Mouse (Mus musculus): ENCODE data around the gene Gm10570. TPM values are rescaled to one million over a fixed set of nuclear protein-coding genes. Genes with fewer than 3 reads are reported as not detected.

Gene Gm10570
- polyA plus RNA-seq, 1 experiment from 2014 or later, result 1.6 TPM

DNA sequence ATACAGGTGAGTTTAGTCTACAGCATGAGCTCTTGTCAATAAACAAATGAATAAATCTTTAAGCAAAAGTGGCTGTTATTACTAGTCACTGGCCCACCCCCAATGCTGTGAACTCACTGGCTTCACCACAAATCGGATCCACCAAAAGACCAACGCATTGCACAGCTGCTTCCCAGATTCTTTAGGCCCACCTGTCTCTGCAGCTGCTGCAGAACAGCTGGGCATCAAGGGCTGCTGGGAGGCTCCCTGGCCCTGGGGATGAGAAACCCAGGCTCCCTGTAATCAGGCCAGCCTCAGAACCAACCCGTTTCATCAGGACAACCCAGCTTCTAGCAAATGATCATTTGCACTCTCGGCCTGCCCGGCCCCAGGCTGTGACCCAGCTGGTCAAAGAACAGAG is 25.6 kb downstream of the Gm10570 start:
- no peak overlapping the region for H3K27ac ChIP-seq (replicated peaks)
- WGBS, result 64% methylated on average over 5 of the region's 5 CpGs
- H3K27me3 ChIP-seq (replicated peaks), result no peaks in the 10 kb centered on the region
- no peaks in the 10 kb centered on the region for H3K4me1 ChIP-seq
- H3K9me3 ChIP-seq (replicated peaks), result no peaks in the 10 kb centered on the region
- no peak overlapping the region for H3K9ac ChIP-seq (replicated peaks)
- no peak overlapping the region for H3K4me2 ChIP-seq
- H3K4me3 ChIP-seq (replicated peaks), result no peak overlapping the region
- no peak for ATAC-seq (ENCODE audit: low FRiP score)
- no peaks in the 10 kb centered on the region for H3K36me3 ChIP-seq

DNA sequence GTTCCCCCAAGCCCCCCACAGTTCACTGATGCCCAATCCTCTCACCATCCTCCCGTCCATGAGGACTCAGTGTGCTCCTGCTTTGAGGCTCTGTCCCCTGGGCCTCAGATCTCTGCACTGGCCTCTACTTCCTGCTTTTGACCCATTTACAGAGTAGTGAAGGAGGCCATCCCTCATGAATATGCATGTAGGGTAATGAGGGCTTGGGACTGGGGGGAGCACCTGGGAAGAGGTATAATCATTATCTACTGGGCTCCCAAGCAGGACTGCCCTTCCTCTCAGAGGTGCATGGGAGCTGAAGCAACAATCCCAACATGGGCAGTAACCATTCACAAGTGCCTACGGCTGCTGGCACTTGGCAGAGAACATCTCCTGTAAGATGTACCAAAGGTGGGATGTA is 29.4 kb downstream of the Gm10570 start, which contains the start of gene Serinc2:
Gene Serinc2, minus strand, starts transcription at position 101 of the 400 bp plus-strand sequence.
- H3K27me3 ChIP-seq (replicated peaks), result no peaks in the 10 kb centered on the region
- no peak within 1 kb of the TSS for H3K4me3 ChIP-seq (replicated peaks)
- ATAC-seq (ENCODE audit: low FRiP score), result no peak
- H3K4me2 ChIP-seq, result no peak within 1 kb of the TSS
- no peak within 1 kb of the TSS for H3K9ac ChIP-seq (replicated peaks)
- no peaks in the 10 kb centered on the region for H3K9me3 ChIP-seq (replicated peaks)
- 75% methylated on average over 2 of the region's 2 CpGs for WGBS
- peaks cover 19% of the 10 kb centered on the region for H3K4me1 ChIP-seq
- H3K27ac ChIP-seq (replicated peaks), result no peak within 1 kb of the TSS
- no peaks in the 10 kb centered on the region for H3K36me3 ChIP-seq

DNA sequence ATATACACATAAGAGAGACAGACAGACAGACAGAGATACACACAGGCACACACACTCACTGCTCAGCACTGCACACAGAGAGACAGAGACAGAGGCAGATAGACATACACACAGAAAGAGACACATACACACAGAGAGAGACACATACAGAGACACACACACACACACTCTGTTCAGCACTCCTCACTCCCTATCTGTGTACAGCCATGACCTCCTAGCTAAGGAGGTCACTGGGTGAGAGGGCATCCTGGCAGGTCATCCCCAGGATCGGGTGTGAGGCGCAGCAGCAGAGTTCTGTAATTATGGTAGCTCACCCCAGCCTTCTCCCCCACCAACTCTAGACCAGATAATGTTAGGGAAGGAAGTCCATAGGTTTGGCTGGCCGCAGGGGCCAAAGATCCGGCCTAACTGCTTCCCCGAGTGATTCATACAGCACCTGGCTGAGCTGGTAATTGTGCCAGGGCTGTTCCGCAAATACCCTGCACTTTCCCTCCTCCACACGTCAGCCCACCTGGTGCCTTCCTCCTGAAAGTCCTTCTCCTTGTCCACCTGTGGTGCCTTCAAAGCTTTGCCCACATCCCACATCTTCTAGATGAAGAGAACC is 31.8 kb downstream of the Gm10570 start:
- WGBS, result 73% methylated on average over 7 of the region's 7 CpGs

DNA sequence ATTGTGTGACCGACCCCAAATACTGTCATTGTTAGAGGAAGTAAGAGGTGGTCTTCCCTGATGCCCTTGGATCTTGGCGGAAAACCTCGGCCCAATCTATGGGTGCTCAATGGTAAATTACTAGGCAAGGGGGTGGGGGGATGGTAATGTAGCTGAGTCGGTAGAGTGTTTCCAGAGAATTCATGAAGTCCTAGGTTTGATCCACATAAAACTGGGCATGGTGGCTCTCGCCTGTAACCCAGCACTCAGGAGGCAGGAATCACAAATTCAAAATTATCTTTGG is 32.7 kb downstream of the Gm10570 start:
- Histone ChIP-seq H3K9me3 (replicated peaks) (no peaks in the 10 kb centered on the region), H3K27ac (replicated peaks) (peak overlapping the region; percentile 90; the same call in 1 of the 2 replicates), H3K27me3 (replicated peaks) (no peaks in the 10 kb centered on the region), H3K4me3 (replicated peaks) (peak overlapping the region; percentile 64), H3K9ac (replicated peaks) (peak overlapping the region; percentile 72), H3K4me2 (peak overlapping the region; percentile 90), H3K36me3 (no peaks in the 10 kb centered on the region), H3K4me1 (peaks cover 30% of the 10 kb centered on the region)
- WGBS, result 38% methylated on average over 5 of the region's 5 CpGs
- peak; percentile 4; the same call in 1 of the 2 replicates for ATAC-seq (ENCODE audit: low FRiP score)

More for the DNA sequence above, 31.8 kb downstream of the Gm10570 start:
- Histone ChIP-seq H3K9ac (replicated peaks) (no peak overlapping the region), H3K9me3 (replicated peaks) (no peaks in the 10 kb centered on the region), H3K36me3 (no peaks in the 10 kb centered on the region), H3K27me3 (replicated peaks) (no peaks in the 10 kb centered on the region), H3K4me3 (replicated peaks) (no peak overlapping the region), H3K4me1 (peaks cover 30% of the 10 kb centered on the region), H3K4me2 (no peak overlapping the region), H3K27ac (replicated peaks) (no peak overlapping the region)
- no peak for ATAC-seq (ENCODE audit: low FRiP score)

DNA sequence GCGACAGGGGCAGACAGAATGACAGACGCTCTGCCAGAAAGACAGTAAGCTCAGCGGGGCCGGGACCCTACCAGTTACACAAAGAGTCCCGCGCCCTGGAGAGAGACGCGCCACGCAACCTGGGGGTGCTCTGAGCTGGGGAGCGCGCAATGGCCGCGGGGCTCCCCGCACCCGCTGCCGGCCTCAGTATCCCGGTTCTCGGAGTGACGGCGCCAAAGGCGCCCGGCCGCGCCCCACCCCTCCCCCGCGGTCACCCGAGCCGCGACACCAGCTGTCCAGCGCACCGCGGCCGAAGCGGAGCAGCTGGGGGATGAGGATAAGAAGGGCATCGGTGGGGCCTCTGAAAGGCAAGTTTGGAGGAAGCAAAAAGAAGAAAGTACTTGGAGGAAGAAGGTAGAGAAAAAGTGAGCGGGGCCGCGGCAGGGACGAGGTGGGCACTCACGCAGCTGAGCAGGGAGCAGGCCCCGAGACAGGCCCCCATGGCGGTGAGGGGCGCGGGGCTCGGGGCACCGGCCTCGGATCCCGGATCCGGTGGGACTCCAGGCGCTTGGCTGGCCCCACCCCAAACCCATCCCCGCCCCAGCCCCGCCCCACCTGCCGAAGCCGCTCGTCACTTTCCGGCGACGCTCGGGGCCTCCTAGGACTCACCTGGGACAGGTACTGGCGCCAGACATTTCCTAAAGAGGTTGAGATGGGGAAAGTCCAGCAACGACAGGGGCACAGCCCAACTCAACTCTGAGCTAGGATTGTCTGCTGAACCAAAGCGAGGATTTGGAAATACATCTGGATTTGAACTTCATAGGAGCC is 33.3 kb downstream of the Gm10570 start:
- WGBS, result 1% methylated on average over 62 of the region's 62 CpGs

DNA sequence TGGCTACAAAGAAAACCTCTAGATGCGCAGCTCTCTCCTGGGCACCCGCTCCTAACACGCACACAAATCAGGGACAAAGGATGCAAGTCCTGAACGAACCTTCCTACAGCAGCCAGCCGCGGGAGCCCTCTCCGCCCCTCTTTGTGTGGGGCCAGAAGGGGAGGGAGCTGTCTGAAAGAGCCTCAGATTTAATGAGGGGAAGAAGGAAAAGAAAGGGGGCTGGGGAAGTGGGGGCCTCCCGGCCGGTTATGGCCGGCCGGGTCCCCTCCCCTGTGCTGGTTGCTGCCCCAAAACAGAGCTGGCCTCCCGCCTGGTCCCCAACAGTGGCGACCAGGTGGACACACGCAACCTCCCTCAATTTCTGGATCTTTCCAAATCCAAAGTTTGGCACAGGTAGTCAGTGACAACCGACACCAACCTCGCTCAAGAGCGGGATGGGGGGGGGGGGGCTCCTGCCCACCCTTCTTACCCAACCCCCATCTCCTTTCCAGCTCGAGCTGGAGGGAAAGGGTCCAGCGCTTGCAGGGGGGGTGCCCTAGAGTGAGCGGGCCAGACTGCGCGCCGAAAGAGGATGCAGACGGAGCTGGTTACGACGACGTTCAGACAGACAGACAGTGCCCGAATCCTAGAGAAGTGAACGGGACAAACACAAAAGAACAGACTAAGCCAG is 34.0 kb downstream of the Gm10570 start:
- H3K9ac ChIP-seq (replicated peaks), result peak overlapping the region; percentile 72
- H3K4me3 ChIP-seq (replicated peaks), result peak overlapping the region; percentile 64
- H3K27me3 ChIP-seq (replicated peaks), result no peaks in the 10 kb centered on the region
- H3K4me2 ChIP-seq, result peak overlapping the region; percentile 90
- H3K27ac ChIP-seq (replicated peaks), result peak overlapping the region; percentile 90
- H3K9me3 ChIP-seq (replicated peaks), result no peaks in the 10 kb centered on the region
- H3K4me1 ChIP-seq, result peaks cover 30% of the 10 kb centered on the region
- ATAC-seq (ENCODE audit: low FRiP score), result peak; percentile 73
- WGBS, result 1% methylated on average over 29 of the region's 29 CpGs
- no peaks in the 10 kb centered on the region for H3K36me3 ChIP-seq

More for the DNA sequence above, 33.3 kb downstream of the Gm10570 start:
- H3K36me3 ChIP-seq, result no peaks in the 10 kb centered on the region
- no peaks in the 10 kb centered on the region for H3K9me3 ChIP-seq (replicated peaks)
- peak overlapping the region; percentile 90 for H3K27ac ChIP-seq (replicated peaks)
- peak overlapping the region; percentile 72 for H3K9ac ChIP-seq (replicated peaks)
- H3K4me3 ChIP-seq (replicated peaks), result peak overlapping the region; percentile 64
- peak; percentile 73 for ATAC-seq (ENCODE audit: low FRiP score)
- H3K27me3 ChIP-seq (replicated peaks), result no peaks in the 10 kb centered on the region
- H3K4me1 ChIP-seq, result peaks cover 30% of the 10 kb centered on the region
- H3K4me2 ChIP-seq, result peak overlapping the region; percentile 90

DNA sequence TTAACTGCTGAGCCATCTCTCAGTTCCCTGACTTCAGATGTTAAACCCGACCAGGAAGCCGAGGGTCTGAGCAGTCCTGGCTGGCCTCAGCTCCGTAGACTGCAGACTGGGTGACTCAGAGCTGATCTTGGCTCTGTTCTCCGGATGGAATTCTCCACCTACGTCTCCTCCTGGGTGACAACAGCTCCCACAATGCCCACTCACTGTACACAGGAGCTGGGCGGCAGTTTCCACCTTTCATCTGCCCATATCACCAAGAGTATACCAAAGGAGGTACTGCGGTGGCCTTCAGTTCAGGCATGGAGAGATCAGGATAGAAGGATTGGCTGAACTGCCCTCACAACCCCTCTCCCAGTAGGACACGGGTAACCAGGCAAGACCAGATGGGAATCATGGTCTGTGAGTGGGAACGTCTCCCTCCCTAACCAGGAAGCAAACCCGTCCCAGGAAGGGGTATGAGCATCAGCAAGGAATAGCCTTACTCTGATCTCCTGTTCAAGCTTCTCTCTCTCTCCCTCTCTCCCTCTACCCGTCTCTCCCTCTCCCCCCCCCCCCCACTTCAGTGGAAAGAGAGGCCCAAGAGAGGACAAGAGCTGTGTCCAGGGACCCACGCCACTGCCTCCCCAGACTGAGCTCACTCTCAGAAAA is 34.7 kb downstream of the Gm10570 start:
- H3K27me3 ChIP-seq (replicated peaks), result no peaks in the 10 kb centered on the region
- H3K4me3 ChIP-seq (replicated peaks), result peak overlapping the region; percentile 64
- peaks cover 30% of the 10 kb centered on the region for H3K4me1 ChIP-seq
- WGBS, result 7% methylated on average over 11 of the region's 12 CpGs
- H3K27ac ChIP-seq (replicated peaks), result peak overlapping the region; percentile 90
- ATAC-seq (ENCODE audit: low FRiP score), result peak; percentile 40; the same call in 1 of the 2 replicates
- peak overlapping the region; percentile 72 for H3K9ac ChIP-seq (replicated peaks)
- no peaks in the 10 kb centered on the region for H3K36me3 ChIP-seq
- H3K9me3 ChIP-seq (replicated peaks), result no peaks in the 10 kb centered on the region
- H3K4me2 ChIP-seq, result peak overlapping the region; percentile 90

DNA sequence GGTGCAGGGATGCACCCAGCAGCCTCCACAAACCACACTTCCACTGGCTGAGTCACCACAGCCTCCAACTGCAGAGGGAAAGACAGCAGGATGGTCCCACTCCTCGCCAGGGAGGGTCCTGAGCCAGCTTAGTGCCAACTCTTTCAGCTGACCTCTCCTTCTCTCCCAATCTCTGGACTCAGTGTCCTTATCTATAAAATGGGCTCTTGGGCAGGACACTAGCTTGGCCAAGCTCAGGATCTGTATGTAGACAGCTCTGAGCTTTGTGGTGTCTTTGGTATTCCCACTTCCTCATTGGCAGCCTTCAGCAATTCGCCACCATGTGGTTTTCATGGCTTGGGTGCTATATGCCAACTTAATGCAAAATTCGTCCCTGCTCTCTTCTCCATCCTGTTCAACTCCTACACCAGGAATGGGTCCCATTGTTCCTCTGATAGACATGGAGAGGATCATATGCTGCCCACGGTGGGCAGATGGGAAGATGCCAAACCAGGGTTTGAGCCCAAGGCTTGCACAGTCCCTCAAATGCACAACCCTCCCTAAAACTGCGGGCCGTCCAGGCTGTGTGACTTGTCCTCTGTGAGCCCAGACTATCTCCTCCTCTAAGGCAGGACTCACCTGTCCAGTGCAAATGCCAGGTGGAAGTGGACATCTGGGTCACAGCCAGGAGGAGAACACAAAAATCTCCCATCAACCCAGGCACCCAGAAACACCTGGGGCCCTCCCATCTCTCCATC is 37.7 kb downstream of the Gm10570 start:
- Histone ChIP-seq H3K9ac (replicated peaks) (no peak overlapping the region), H3K4me2 (no peak overlapping the region), H3K4me1 (peaks cover 26% of the 10 kb centered on the region), H3K27me3 (replicated peaks) (no peaks in the 10 kb centered on the region), H3K9me3 (replicated peaks) (no peaks in the 10 kb centered on the region), H3K36me3 (no peaks in the 10 kb centered on the region), H3K4me3 (replicated peaks) (no peak overlapping the region), H3K27ac (replicated peaks) (no peak overlapping the region)
- 91% methylated on average over 6 of the region's 6 CpGs for WGBS
- no peak for ATAC-seq (ENCODE audit: low FRiP score)

DNA sequence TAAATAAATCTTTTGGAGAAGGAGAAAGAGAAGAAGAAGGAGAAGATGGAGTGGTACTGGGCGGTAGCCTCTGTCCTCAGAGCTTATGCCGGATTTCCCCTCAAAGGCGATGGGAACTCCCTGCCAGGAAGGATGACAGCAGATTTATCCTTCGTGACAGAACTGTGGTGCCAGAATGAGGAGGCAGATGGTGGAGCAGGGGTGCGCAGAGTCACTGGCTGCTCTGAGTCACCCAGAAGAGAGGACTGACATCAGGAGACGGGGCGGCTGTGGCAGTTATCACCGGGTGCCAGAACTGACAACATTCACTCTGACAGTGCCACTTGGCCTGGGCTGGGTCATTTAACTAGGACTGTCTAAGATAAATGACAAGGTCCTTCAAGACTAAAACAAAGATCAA is 38.4 kb downstream of the Gm10570 start:
- WGBS, result 73% methylated on average over 8 of the region's 8 CpGs
- Histone ChIP-seq H3K27ac (replicated peaks) (no peak overlapping the region), H3K4me2 (no peak overlapping the region), H3K9ac (replicated peaks) (no peak overlapping the region), H3K4me1 (peaks cover 20% of the 10 kb centered on the region), H3K27me3 (replicated peaks) (no peaks in the 10 kb centered on the region), H3K36me3 (no peaks in the 10 kb centered on the region), H3K9me3 (replicated peaks) (no peaks in the 10 kb centered on the region), H3K4me3 (replicated peaks) (no peak overlapping the region)
- no peak for ATAC-seq (ENCODE audit: low FRiP score)

DNA sequence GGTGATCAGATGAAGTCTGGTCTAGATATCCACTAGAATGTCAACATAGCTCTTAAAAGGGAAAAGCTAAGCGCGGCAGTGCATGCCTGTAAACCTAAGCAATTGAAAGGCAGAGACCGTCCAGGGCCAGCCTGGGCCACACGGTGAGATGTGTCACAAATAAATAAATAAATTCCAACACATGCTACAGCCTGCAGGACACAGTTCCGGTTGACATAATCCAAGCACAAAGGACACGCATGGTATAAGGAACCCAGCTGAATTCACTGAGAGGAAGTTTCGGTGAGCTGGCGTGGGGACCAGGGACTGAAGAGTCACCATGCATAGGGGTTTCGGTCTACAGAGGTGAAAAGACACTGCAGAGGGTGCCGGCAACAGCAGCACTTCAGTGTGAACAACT is 39.7 kb downstream of the Gm10570 start:
- Histone ChIP-seq H3K4me2 (no peak overlapping the region), H3K27me3 (replicated peaks) (no peaks in the 10 kb centered on the region), H3K9me3 (replicated peaks) (no peaks in the 10 kb centered on the region), H3K4me3 (replicated peaks) (no peak overlapping the region), H3K36me3 (no peaks in the 10 kb centered on the region), H3K4me1 (peaks cover 20% of the 10 kb centered on the region), H3K9ac (replicated peaks) (no peak overlapping the region), H3K27ac (replicated peaks) (no peak overlapping the region)
- 85% methylated on average over 10 of the region's 10 CpGs for WGBS
- no peak for ATAC-seq (ENCODE audit: low FRiP score)

DNA sequence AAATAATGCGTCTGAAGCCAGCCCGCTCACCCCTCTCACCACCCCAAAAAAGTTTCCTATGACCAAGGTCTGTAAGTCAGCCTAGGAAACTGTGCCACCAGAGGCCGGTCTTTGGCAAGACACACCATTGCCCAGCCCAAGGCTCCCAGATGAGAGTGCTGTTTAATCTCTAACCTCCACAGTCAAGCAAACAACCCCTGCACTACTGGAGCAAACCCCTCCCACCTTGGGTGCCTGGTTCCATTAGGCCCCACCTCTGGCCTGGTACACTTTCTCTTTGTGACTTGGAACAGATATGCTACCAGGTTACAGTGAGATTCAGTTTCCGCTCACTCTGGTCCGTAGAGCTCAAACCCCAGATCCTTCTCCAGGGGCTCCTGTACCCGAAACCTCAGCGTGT is 41.4 kb downstream of the Gm10570 start:
- peaks cover 8% of the 10 kb centered on the region for H3K36me3 ChIP-seq
- H3K27ac ChIP-seq (replicated peaks), result no peak overlapping the region
- no peaks in the 10 kb centered on the region for H3K27me3 ChIP-seq (replicated peaks)
- no peak overlapping the region for H3K9ac ChIP-seq (replicated peaks)
- 83% methylated on average over 7 of the region's 7 CpGs for WGBS
- H3K9me3 ChIP-seq (replicated peaks), result no peaks in the 10 kb centered on the region
- no peak for ATAC-seq (ENCODE audit: low FRiP score)
- H3K4me3 ChIP-seq (replicated peaks), result no peak overlapping the region
- H3K4me2 ChIP-seq, result no peak overlapping the region
- H3K4me1 ChIP-seq, result peaks cover 13% of the 10 kb centered on the region

Measured in neural tube, embryonic 15.5 days (tissue).